In genomic region chr6:118010756-118011615, GRCm38 (mm10) we compare ENCODE assay signal across 7 mouse cellular contexts. TPM values are rescaled to one million over a fixed set of nuclear protein-coding genes. Genes with fewer than 3 reads are reported as not detected.
DNase-seq lines count a peak whose midpoint lies in the region; ATAC-seq and TF ChIP-seq lines count a peak whose summit lies in the region.

TSS of gene Rasgef1a (plus strand) at chr6:118011438.

- H3K4me2 ChIP-seq in lung, embryonic 14.5 days: peak within 1 kb of the TSS; percentile 78
- H3K4me2 ChIP-seq in embryonic facial prominence, embryonic 13.5 days: peak within 1 kb of the TSS; percentile 86
- peak within 1 kb of the TSS; percentile 75 for H3K4me2 ChIP-seq in midbrain, embryonic 13.5 days (replicated peaks)

- H3K9ac ChIP-seq in lung, embryonic 14.5 days: peak within 1 kb of the TSS; percentile 36; the same call in 1 of the 2 replicates
- no peak within 1 kb of the TSS for H3K9ac ChIP-seq in embryonic facial prominence, embryonic 13.5 days
- H3K9ac ChIP-seq in midbrain, embryonic 13.5 days (replicated peaks): peak within 1 kb of the TSS; percentile 74

- H3K4me1 ChIP-seq in lung, embryonic 14.5 days (ENCODE audit: insufficient read depth): no peaks in the 10 kb centered on the region
- peaks cover 5% of the 10 kb centered on the region; the same call in 1 of the 2 replicates for H3K4me1 ChIP-seq in embryonic facial prominence, embryonic 13.5 days
- peaks cover 19% of the 10 kb centered on the region for H3K4me1 ChIP-seq in midbrain, embryonic 13.5 days (replicated peaks)

- H3K27ac ChIP-seq in lung, embryonic 14.5 days (ENCODE audit: low read depth): no peak within 1 kb of the TSS
- H3K27ac ChIP-seq in embryonic facial prominence, embryonic 13.5 days: no peak within 1 kb of the TSS
- H3K27ac ChIP-seq in layer of hippocampus, adult 2 months: peak within 1 kb of the TSS; percentile 98
- no peak within 1 kb of the TSS for H3K27ac ChIP-seq in midbrain, embryonic 13.5 days

- H3K9me3 ChIP-seq in lung, embryonic 14.5 days (ENCODE audit: low read depth, low read length): no peaks in the 10 kb centered on the region
- no peaks in the 10 kb centered on the region for H3K9me3 ChIP-seq in embryonic facial prominence, embryonic 13.5 days
- H3K9me3 ChIP-seq in midbrain, embryonic 13.5 days: no peaks in the 10 kb centered on the region

- WGBS in lung, embryonic 14.5 days: 10% methylated on average over 65 of the region's 70 CpGs
- 12% methylated on average over 60 of the region's 70 CpGs for WGBS in embryonic facial prominence, embryonic 13.5 days
- WGBS in midbrain, embryonic 13.5 days: 13% methylated on average over 60 of the region's 70 CpGs

- no peak for TF ChIP-seq CTCF in lung, embryonic 14.5 days (IDR thresholded peaks at IDR 0.05; ENCODE audit: low read depth)
- TF ChIP-seq CTCF in layer of hippocampus, adult 2 months (conservative IDR thresholded peaks at IDR 0.05): no peak

- peaks cover 34% of the 10 kb centered on the region for H3K27me3 ChIP-seq in lung, embryonic 14.5 days (ENCODE audit: insufficient read depth, low read length)
- H3K27me3 ChIP-seq in embryonic facial prominence, embryonic 13.5 days: peaks cover 72% of the 10 kb centered on the region
- peaks cover 38% of the 10 kb centered on the region for H3K27me3 ChIP-seq in midbrain, embryonic 13.5 days

- peak within 1 kb of the TSS; percentile 37 for H3K4me3 ChIP-seq in lung, embryonic 14.5 days (ENCODE audit: low read depth, low read length)
- peak within 1 kb of the TSS; percentile 50 for H3K4me3 ChIP-seq in embryonic facial prominence, embryonic 13.5 days
- peak within 1 kb of the TSS; percentile 72 for H3K4me3 ChIP-seq in layer of hippocampus, adult 2 months
- peak within 1 kb of the TSS; percentile 53 for H3K4me3 ChIP-seq in midbrain, embryonic 13.5 days (replicated peaks)

- DNase-seq in lung, embryonic 14.5 days: peak; percentile 27
- DNase-seq in lung, postnatal 25 days (ENCODE audit: low spot score): no peak
- DNase-seq in layer of hippocampus, adult 2 months (ENCODE audit: low spot score in 2 of 2): peak in 1 of 2 experiments; percentile 51
- no peak for DNase-seq in spleen, postnatal 4 days (ENCODE audit: low spot score in 2 of 2)

- H3K36me3 ChIP-seq in lung, embryonic 14.5 days (ENCODE audit: insufficient read depth): no peaks in the 10 kb centered on the region
- no peaks in the 10 kb centered on the region for H3K36me3 ChIP-seq in embryonic facial prominence, embryonic 13.5 days
- no peaks in the 10 kb centered on the region for H3K36me3 ChIP-seq in midbrain, embryonic 13.5 days

- ATAC-seq in lung, embryonic 14.5 days (ENCODE audit: insufficient read depth): peak; percentile 54; the same call in 1 of the 2 replicates
- no peak for ATAC-seq in embryonic facial prominence, embryonic 13.5 days (ENCODE audit: insufficient number of reproducible peaks, insufficient read depth, low FRiP score, low TSS enrichment, low read depth)
- peak; percentile 62 for ATAC-seq in midbrain, embryonic 13.5 days
- no peak for ATAC-seq in CD4-positive, CD25-positive, alpha-beta regulatory T cell, adult 4 months

RNA-seq across cellular contexts. Expression of gene Rasgef1a, which starts in this region (rescaled TPM):
- 1.0 and 1.1 TPM in 2 replicates for polyA plus RNA-seq in lung, embryonic 14.5 days (2014; fragmentation: Nextera tagmentation; extraction: Ambion mirVana)
- 0.10 TPM in 1 of 2 replicates, not detected in the other for polyA plus RNA-seq in embryonic facial prominence, embryonic 13.5 days (2015; fragmentation: Nextera tagmentation; extraction: Ambion mirVana)
- total RNA-seq in layer of hippocampus, adult 2 months (2021): 100 to 1,000 TPM; 216 to 231 TPM
- polyA plus RNA-seq in midbrain, embryonic 13.5 days (2015; fragmentation: Nextera tagmentation; extraction: Ambion mirVana): 1.2 and 1.4 TPM in 2 replicates
- polyA plus RNA-seq in CD4-positive, CD25-positive, alpha-beta regulatory T cell, adult 4 months (2017; shearing (Covaris generic)): 1 to 10 TPM; 5.4 to 7.8 TPM

Comparison
In these comparisons a context has a peak if more than half of its experiments do, and no peak if none do; other contexts are left out.
1. ATAC-seq: peak in lung, embryonic 14.5 days (single experiment) and midbrain, embryonic 13.5 days (single experiment); none in embryonic facial prominence, embryonic 13.5 days (single experiment) and CD4-positive, CD25-positive, alpha-beta regulatory T cell, adult 4 months (single experiment).
2. Peak in every context shown above with its lines, with median percentiles within 50 percentile points of each other: H3K4me2 ChIP-seq and H3K4me3 ChIP-seq.